Mouse (Mus musculus): ENCODE data around the gene Mansc4. TPM values are rescaled to one million over a fixed set of nuclear protein-coding genes. Genes with fewer than 3 reads are reported as not detected.

The Mansc4 gene
- polyA plus RNA-seq (2015; fragmentation: Nextera tagmentation; extraction: Ambion mirVana), result 7.5 and 8.2 TPM in 2 replicates

- no peaks in the 10 kb centered on the region for H3K27me3 ChIP-seq (ENCODE audit: control insufficient read depth, insufficient read depth, low read depth, low read length)
- ATAC-seq (ENCODE audit: low read depth), result peak; percentile 74
- peak within 1 kb of the TSS; percentile 77 for H3K27ac ChIP-seq (ENCODE audit: low read length)
- H3K9me3 ChIP-seq (ENCODE audit: control insufficient read depth, low read length), result no peaks in the 10 kb centered on the region
- 5% methylated on average over 20 of the region's 20 CpGs for WGBS
- no peaks in the 10 kb centered on the region for H3K36me3 ChIP-seq (ENCODE audit: control insufficient read depth, insufficient read depth, low read length)
- peak within 1 kb of the TSS; percentile 52; the same call in 1 of the 2 replicates for H3K9ac ChIP-seq (ENCODE audit: low read length)
- H3K4me2 ChIP-seq (ENCODE audit: low read depth, low read length), result peak within 1 kb of the TSS; percentile 48
- H3K4me3 ChIP-seq (ENCODE audit: low read length), result peak within 1 kb of the TSS; percentile 27
- peaks cover 11% of the 10 kb centered on the region for H3K4me1 ChIP-seq (replicated peaks; ENCODE audit: control insufficient read depth, insufficient read depth, low read length)
Measured at GRCm38 (mm10) chr6:147086594-147087225, at the start of gene Mansc4. Mansc4 (minus strand) TSS chr6:147087032.

GRCm38 (mm10) chr6:147127239-147127638 lies 40.4 kb upstream of the Mansc4 start:
- 87% methylated on average over 10 of the region's 10 CpGs for WGBS
- H3K27me3 ChIP-seq (ENCODE audit: control insufficient read depth, insufficient read depth, low read depth, low read length), result no peaks in the 10 kb centered on the region
- ATAC-seq (ENCODE audit: low read depth), result no peak
- H3K9ac ChIP-seq (ENCODE audit: low read length), result no peak overlapping the region
- no peak overlapping the region for H3K4me3 ChIP-seq (ENCODE audit: low read length)
- H3K36me3 ChIP-seq (ENCODE audit: control insufficient read depth, insufficient read depth, low read length), result no peaks in the 10 kb centered on the region
- no peaks in the 10 kb centered on the region for H3K9me3 ChIP-seq (ENCODE audit: control insufficient read depth, low read length)
- H3K4me1 ChIP-seq (replicated peaks; ENCODE audit: control insufficient read depth, insufficient read depth, low read length), result no peaks in the 10 kb centered on the region
- no peak overlapping the region for H3K27ac ChIP-seq (ENCODE audit: low read length)
- H3K4me2 ChIP-seq (ENCODE audit: low read depth, low read length), result no peak overlapping the region

GRCm38 (mm10) chr6:147121320-147121719 lies 34.5 kb upstream of the Mansc4 start:
- H3K36me3 ChIP-seq (ENCODE audit: control insufficient read depth, insufficient read depth, low read length), result no peaks in the 10 kb centered on the region
- no peak overlapping the region for H3K9ac ChIP-seq (ENCODE audit: low read length)
- H3K27ac ChIP-seq (ENCODE audit: low read length), result no peak overlapping the region
- H3K4me1 ChIP-seq (replicated peaks; ENCODE audit: control insufficient read depth, insufficient read depth, low read length), result no peaks in the 10 kb centered on the region
- no peak for ATAC-seq (ENCODE audit: low read depth)
- no peaks in the 10 kb centered on the region for H3K27me3 ChIP-seq (ENCODE audit: control insufficient read depth, insufficient read depth, low read depth, low read length)
- H3K9me3 ChIP-seq (ENCODE audit: control insufficient read depth, low read length), result no peaks in the 10 kb centered on the region
- H3K4me3 ChIP-seq (ENCODE audit: low read length), result no peak overlapping the region
- 32% methylated on average over 6 of the region's 6 CpGs for WGBS
- H3K4me2 ChIP-seq (ENCODE audit: low read depth, low read length), result no peak overlapping the region

GRCm38 (mm10) chr6:147118190-147118589 lies 31.4 kb upstream of the Mansc4 start:
- WGBS, result 79% methylated on average over 3 of the region's 3 CpGs
- no peak for ATAC-seq (ENCODE audit: low read depth)
- H3K4me1 ChIP-seq (replicated peaks; ENCODE audit: control insufficient read depth, insufficient read depth, low read length), result no peaks in the 10 kb centered on the region
- H3K9me3 ChIP-seq (ENCODE audit: control insufficient read depth, low read length), result no peaks in the 10 kb centered on the region
- H3K27ac ChIP-seq (ENCODE audit: low read length), result no peak overlapping the region
- no peak overlapping the region for H3K4me3 ChIP-seq (ENCODE audit: low read length)
- no peaks in the 10 kb centered on the region for H3K27me3 ChIP-seq (ENCODE audit: control insufficient read depth, insufficient read depth, low read depth, low read length)
- H3K9ac ChIP-seq (ENCODE audit: low read length), result no peak overlapping the region
- no peaks in the 10 kb centered on the region for H3K36me3 ChIP-seq (ENCODE audit: control insufficient read depth, insufficient read depth, low read length)
- H3K4me2 ChIP-seq (ENCODE audit: low read depth, low read length), result no peak overlapping the region

- Histone ChIP-seq H3K36me3 (ENCODE audit: control insufficient read depth, insufficient read depth, low read length) (no peaks in the 10 kb centered on the region), H3K9ac (ENCODE audit: low read length) (no peak overlapping the region), H3K4me3 (ENCODE audit: low read length) (no peak overlapping the region), H3K27ac (ENCODE audit: low read length) (no peak overlapping the region), H3K27me3 (ENCODE audit: control insufficient read depth, insufficient read depth, low read depth, low read length) (no peaks in the 10 kb centered on the region), H3K4me2 (ENCODE audit: low read depth, low read length) (no peak overlapping the region), H3K9me3 (ENCODE audit: control insufficient read depth, low read length) (no peaks in the 10 kb centered on the region), H3K4me1 (replicated peaks; ENCODE audit: control insufficient read depth, insufficient read depth, low read length) (no peaks in the 10 kb centered on the region)
- 92% methylated on average over 7 of the region's 7 CpGs for WGBS
- ATAC-seq (ENCODE audit: low read depth), result no peak
Measured at GRCm38 (mm10) chr6:147117764-147118163, 30.9 kb upstream of the Mansc4 start.

- ATAC-seq (ENCODE audit: low read depth), result peak; percentile 67; the same call in 1 of the 2 replicates
- no peak overlapping the region for H3K4me2 ChIP-seq (ENCODE audit: low read depth, low read length)
- WGBS, result 5% methylated on average over 10 of the region's 10 CpGs
Measured at GRCm38 (mm10) chr6:147116579-147116978, 29.7 kb upstream of the Mansc4 start.

GRCm38 (mm10) chr6:147109283-147109682 lies 22.5 kb upstream of the Mansc4 start:
- Histone ChIP-seq H3K4me3 (ENCODE audit: low read length) (no peak overlapping the region), H3K27ac (ENCODE audit: low read length) (no peak overlapping the region), H3K4me2 (ENCODE audit: low read depth, low read length) (no peak overlapping the region), H3K36me3 (ENCODE audit: control insufficient read depth, insufficient read depth, low read length) (peaks cover 9% of the 10 kb centered on the region), H3K27me3 (ENCODE audit: control insufficient read depth, insufficient read depth, low read depth, low read length) (no peaks in the 10 kb centered on the region; the same call in 1 of the 2 replicates), H3K9ac (ENCODE audit: low read length) (no peak overlapping the region), H3K4me1 (replicated peaks; ENCODE audit: control insufficient read depth, insufficient read depth, low read length) (peaks cover 2% of the 10 kb centered on the region; the same call in 1 of the 2 replicates), H3K9me3 (ENCODE audit: control insufficient read depth, low read length) (no peaks in the 10 kb centered on the region)
- peak; percentile 81 for ATAC-seq (ENCODE audit: low read depth)
- WGBS, result 69% methylated on average over 7 of the region's 7 CpGs

More at GRCm38 (mm10) chr6:147116579-147116978, 29.7 kb upstream of the Mansc4 start:
- no peak overlapping the region for H3K9ac ChIP-seq (ENCODE audit: low read length)
- no peaks in the 10 kb centered on the region for H3K27me3 ChIP-seq (ENCODE audit: control insufficient read depth, insufficient read depth, low read depth, low read length)
- H3K36me3 ChIP-seq (ENCODE audit: control insufficient read depth, insufficient read depth, low read length), result no peaks in the 10 kb centered on the region
- H3K27ac ChIP-seq (ENCODE audit: low read length), result no peak overlapping the region
- no peaks in the 10 kb centered on the region for H3K9me3 ChIP-seq (ENCODE audit: control insufficient read depth, low read length)
- H3K4me3 ChIP-seq (ENCODE audit: low read length), result no peak overlapping the region
- no peaks in the 10 kb centered on the region for H3K4me1 ChIP-seq (replicated peaks; ENCODE audit: control insufficient read depth, insufficient read depth, low read length)

GRCm38 (mm10) chr6:147106716-147107115 lies 19.9 kb upstream of the Mansc4 start:
- Histone ChIP-seq H3K9ac (ENCODE audit: low read length) (no peak overlapping the region), H3K4me1 (replicated peaks; ENCODE audit: control insufficient read depth, insufficient read depth, low read length) (peaks cover 2% of the 10 kb centered on the region; the same call in 1 of the 2 replicates), H3K27ac (ENCODE audit: low read length) (no peak overlapping the region), H3K9me3 (ENCODE audit: control insufficient read depth, low read length) (no peaks in the 10 kb centered on the region), H3K27me3 (ENCODE audit: control insufficient read depth, insufficient read depth, low read depth, low read length) (no peaks in the 10 kb centered on the region; the same call in 1 of the 2 replicates), H3K4me2 (ENCODE audit: low read depth, low read length) (no peak overlapping the region), H3K4me3 (ENCODE audit: low read length) (no peak overlapping the region), H3K36me3 (ENCODE audit: control insufficient read depth, insufficient read depth, low read length) (peaks cover 10% of the 10 kb centered on the region)
- WGBS, result 95% methylated on average over 6 of the region's 6 CpGs
- ATAC-seq (ENCODE audit: low read depth), result no peak

GRCm38 (mm10) chr6:147105529-147105928 lies 18.7 kb upstream of the Mansc4 start:
- Histone ChIP-seq H3K27ac (ENCODE audit: low read length) (no peak overlapping the region), H3K4me1 (replicated peaks; ENCODE audit: control insufficient read depth, insufficient read depth, low read length) (peaks cover 2% of the 10 kb centered on the region; the same call in 1 of the 2 replicates), H3K36me3 (ENCODE audit: control insufficient read depth, insufficient read depth, low read length) (peaks cover 10% of the 10 kb centered on the region), H3K9me3 (ENCODE audit: control insufficient read depth, low read length) (no peaks in the 10 kb centered on the region), H3K27me3 (ENCODE audit: control insufficient read depth, insufficient read depth, low read depth, low read length) (no peaks in the 10 kb centered on the region), H3K4me3 (ENCODE audit: low read length) (no peak overlapping the region), H3K9ac (ENCODE audit: low read length) (no peak overlapping the region), H3K4me2 (ENCODE audit: low read depth, low read length) (no peak overlapping the region)
- 81% methylated on average over 1 of the region's 1 CpGs for WGBS
- ATAC-seq (ENCODE audit: low read depth), result no peak

All from lung, embryonic 16.5 days (tissue).